Mouse (Mus musculus): ENCODE results near the gene Heph. TPM values are rescaled to one million over a fixed set of nuclear protein-coding genes. Genes with fewer than 3 reads are reported as not detected.

Heph gene
- polyA plus RNA-seq, 1 experiment from 2014 or later, result 14.3 TPM

Other genes starting within 250 kb of the Heph start
- gene Vsig4, start 161.9 kb upstream of the Heph start, polyA plus RNA-seq (2014; fragmentation: Nextera tagmentation; extraction: Ambion mirVana), result 0.14 TPM in 1 of 2 replicates, not detected in the other
- 0.12 TPM in 1 of 2 replicates, not detected in the other for gene Hsf3, start 935 bp downstream of the Heph start, polyA plus RNA-seq (2014; fragmentation: Nextera tagmentation; extraction: Ambion mirVana)

All from hindbrain, embryonic 11.5 days (tissue).